Mouse (Mus musculus): ENCODE data around the gene Wnt5a. TPM values are rescaled to one million over a fixed set of nuclear protein-coding genes. Genes with fewer than 3 reads are reported as not detected.

The Wnt5a gene
- polyA plus RNA-seq, 1 experiment from 2014 or later = 49.7 TPM

DNA sequence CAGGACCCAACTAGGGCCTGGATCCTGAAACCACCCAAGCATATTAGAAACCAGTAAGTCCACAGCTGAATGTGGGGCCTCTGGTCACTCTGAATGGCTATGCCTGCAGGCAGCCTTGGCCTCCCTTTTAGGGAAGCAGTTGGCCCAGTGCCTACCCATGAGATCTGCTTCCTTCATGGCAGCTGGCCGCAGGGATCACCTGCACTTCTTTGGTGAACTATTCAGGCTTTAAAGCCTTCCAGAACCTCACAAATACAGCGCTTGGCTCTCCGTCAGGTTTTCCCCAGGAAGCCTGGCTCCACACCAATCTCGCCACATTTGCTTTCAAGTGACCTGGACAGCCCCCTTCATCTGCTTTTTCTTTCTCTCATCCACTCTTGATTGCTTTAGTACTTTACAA is 31.3 kb downstream of the Wnt5a start:
- H3K27me3 ChIP-seq (ENCODE audit: low read depth, poor library complexity, severe bottlenecking) = no peaks in the 10 kb centered on the region
- no peaks in the 10 kb centered on the region for H3K9me3 ChIP-seq (replicated peaks)
- H3K27ac ChIP-seq (replicated peaks) = no peak overlapping the region
- 0 out of 2 replicates have a peak, but pooled peaks cover 6% of the 10 kb centered on the region for H3K4me1 ChIP-seq
- H3K36me3 ChIP-seq = no peaks in the 10 kb centered on the region
- no peak for DNase-seq (ENCODE audit: low spot score)
- no peak overlapping the region for H3K4me3 ChIP-seq
- 87% methylated on average over 4 of the region's 4 CpGs for WGBS

GRCm38 (mm10) chr14:28539577-28539976 is 35.0 kb downstream of the Wnt5a start:
- WGBS = 93% methylated on average over 6 of the region's 6 CpGs
- peaks cover 5% of the 10 kb centered on the region for H3K4me1 ChIP-seq
- no peak overlapping the region for H3K27ac ChIP-seq (replicated peaks)
- no peak overlapping the region for H3K4me3 ChIP-seq
- H3K9me3 ChIP-seq (replicated peaks) = no peaks in the 10 kb centered on the region
- H3K27me3 ChIP-seq (ENCODE audit: low read depth, poor library complexity, severe bottlenecking) = no peaks in the 10 kb centered on the region
- no peaks in the 10 kb centered on the region for H3K36me3 ChIP-seq
- no peak for DNase-seq (ENCODE audit: low spot score)

- no peak for DNase-seq (ENCODE audit: low spot score)
- no peaks in the 10 kb centered on the region for H3K27me3 ChIP-seq (ENCODE audit: low read depth, poor library complexity, severe bottlenecking)
- H3K4me1 ChIP-seq = peaks cover 5% of the 10 kb centered on the region
- no peak overlapping the region; the same call in 1 of the 2 replicates for H3K27ac ChIP-seq (replicated peaks)
- no peaks in the 10 kb centered on the region for H3K36me3 ChIP-seq
- H3K4me3 ChIP-seq = no peak overlapping the region
- H3K9me3 ChIP-seq (replicated peaks) = no peaks in the 10 kb centered on the region
- WGBS = 49% methylated on average over 4 of the region's 4 CpGs
Observed at GRCm38 (mm10) chr14:28542117-28542741, 37.7 kb downstream of the Wnt5a start.

DNA sequence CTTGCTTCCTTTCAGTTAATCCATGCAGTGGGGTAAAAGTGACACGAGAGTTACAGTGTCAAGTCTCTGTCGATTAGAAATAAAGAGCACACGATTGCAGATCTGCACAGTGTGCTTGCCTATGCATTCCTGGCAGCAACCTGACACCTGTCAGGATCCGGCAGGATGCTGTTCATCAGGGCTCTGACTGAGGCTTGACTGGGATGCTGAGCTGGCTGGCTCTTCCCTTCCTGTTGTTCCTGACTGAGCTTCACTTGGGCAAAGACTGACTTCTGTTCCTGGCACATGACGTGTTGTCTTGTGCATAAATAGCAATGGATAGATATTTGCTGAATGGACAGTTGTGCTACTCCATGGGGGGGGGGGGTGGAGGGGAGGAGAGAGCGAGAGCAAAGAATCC is 57.3 kb downstream of the Wnt5a start:
- Histone ChIP-seq H3K4me1 (no peaks in the 10 kb centered on the region), H3K36me3 (no peaks in the 10 kb centered on the region), H3K27me3 (ENCODE audit: low read depth, poor library complexity, severe bottlenecking) (no peaks in the 10 kb centered on the region), H3K4me3 (no peak overlapping the region), H3K27ac (replicated peaks) (no peak overlapping the region), H3K9me3 (replicated peaks) (no peaks in the 10 kb centered on the region)
- no peak for DNase-seq (ENCODE audit: low spot score)
- WGBS = 84% methylated on average over 6 of the region's 6 CpGs
